Comparison of ENCODE assay signal across 8 mouse cellular contexts in genomic region chr2:119250826-119251478, GRCm38 (mm10). TPM values are rescaled to one million over a fixed set of nuclear protein-coding genes. Genes with fewer than 3 reads are reported as not detected.
A peak's percentile ranks its signal among the peaks of the same experiment; 100 is the strongest.
DNase-seq lines count a peak whose midpoint lies in the region; ATAC-seq and TF ChIP-seq lines count a peak whose summit lies in the region.

No protein-coding gene starts in this region.

- peak overlapping the region; percentile 30 to 48; a peak in 3 of 4 replicates for H3K4me3 ChIP-seq in MEL (ENCODE audit: control insufficient read depth in 1 of 2, insufficient read depth in 1 of 2, low read depth in 2 of 2, low read length in 2 of 2)
- no peak overlapping the region for H3K4me3 ChIP-seq in forebrain, embryonic 14.5 days (ENCODE audit: low read depth, low read length)
- H3K4me3 ChIP-seq in layer of hippocampus, adult 2 months = no peak overlapping the region
- no peak overlapping the region for H3K4me3 ChIP-seq in lung, embryonic 15.5 days
- no peak overlapping the region for H3K4me3 ChIP-seq in thymus, adult 2 months (ENCODE audit: control insufficient read depth, insufficient read depth, low read length)

- TF ChIP-seq EP300 in MEL (IDR thresholded peaks at IDR 0.05; ENCODE audit: low read depth in 1 of 2, low read length in 2 of 2) = peak; percentile 45 to 49; a peak in 1 of 4 replicates

- intact Hi-C loops in heart, postnatal 36 days (cut with DNase I) = loop anchor here (1.0 kb wide), 2 partner anchors 37 to 186 kb away; partner anchors contain the start of gene Vps18

- no peaks in the 10 kb centered on the region for H3K79me2 ChIP-seq in MEL (ENCODE audit: control insufficient read depth, insufficient read depth, low read length, poor library complexity)

- peak; percentile 72 for TF ChIP-seq RAD21 in MEL (IDR thresholded peaks at IDR 0.05; ENCODE audit: low read depth, low read length)

- H3K4me2 ChIP-seq in forebrain, embryonic 14.5 days (ENCODE audit: low read length) = no peak overlapping the region
- peak overlapping the region; percentile 40 for H3K4me2 ChIP-seq in lung, embryonic 15.5 days

- ATAC-seq in forebrain, embryonic 14.5 days = peak; percentile 80
- ATAC-seq in lung, embryonic 15.5 days (ENCODE audit: borderline replicate concordance, extremely low read depth, low FRiP score, low TSS enrichment) = peak; percentile 43; the same call in 1 of the 2 replicates

- no peak for TF ChIP-seq POLR2A in MEL (IDR thresholded peaks at IDR 0.05; ENCODE audit: control insufficient read depth in 1 of 2, insufficient read depth in 1 of 2, low read depth in 1 of 2, low read length in 2 of 2, poor library complexity in 1 of 2)
- no peak for TF ChIP-seq POLR2A in thymus, adult 2 months (IDR thresholded peaks at IDR 0.05; ENCODE audit: control insufficient read depth, extremely low read depth, insufficient read depth, low read length, poor library complexity)

- peaks cover 0 to 9% of the 10 kb centered on the region in 2 experiments; a peak in 2 of 4 replicates for H3K4me1 ChIP-seq in MEL (ENCODE audit: control insufficient read depth in 1 of 2, insufficient read depth in 2 of 2, low read length in 2 of 2)
- no peaks in the 10 kb centered on the region for H3K4me1 ChIP-seq in forebrain, embryonic 14.5 days (ENCODE audit: control insufficient read depth, insufficient read depth, low read length)
- H3K4me1 ChIP-seq in lung, embryonic 15.5 days = peaks cover 6% of the 10 kb centered on the region; the same call in 1 of the 2 replicates
- H3K4me1 ChIP-seq in thymus, adult 2 months (replicated peaks; ENCODE audit: control insufficient read depth, insufficient read depth, low read length) = peaks cover 3% of the 10 kb centered on the region; the same call in 1 of the 2 replicates

- 14% methylated on average over 11 of the region's 11 CpGs for WGBS in forebrain, embryonic 14.5 days
- WGBS in lung, embryonic 15.5 days = 9% methylated on average over 11 of the region's 11 CpGs
- 13% methylated on average over 11 of the region's 11 CpGs for WGBS in thymus, adult 2 months

- no peak overlapping the region; the same call in 1 of the 2 replicates for H3K27ac ChIP-seq in MEL (ENCODE audit: control insufficient read depth, low read depth, low read length)
- H3K27ac ChIP-seq in forebrain, embryonic 14.5 days (ENCODE audit: low read depth, low read length) = no peak overlapping the region
- no peak overlapping the region for H3K27ac ChIP-seq in layer of hippocampus, adult 2 months
- H3K27ac ChIP-seq in lung, embryonic 15.5 days = no peak overlapping the region
- H3K27ac ChIP-seq in thymus, adult 2 months (ENCODE audit: control insufficient read depth, insufficient read depth, low read length) = no peak overlapping the region

- no peaks in the 10 kb centered on the region for H3K9me3 ChIP-seq in MEL (replicated peaks; ENCODE audit: insufficient read depth, low read length)
- H3K9me3 ChIP-seq in forebrain, embryonic 14.5 days (replicated peaks; ENCODE audit: control insufficient read depth, low read length) = no peaks in the 10 kb centered on the region
- no peaks in the 10 kb centered on the region for H3K9me3 ChIP-seq in lung, embryonic 15.5 days

- peaks cover 0 to 4% of the 10 kb centered on the region in 2 experiments; a peak in 2 of 4 replicates for H3K36me3 ChIP-seq in MEL (ENCODE audit: control insufficient read depth in 1 of 2, insufficient read depth in 2 of 2, low read length in 2 of 2)
- H3K36me3 ChIP-seq in forebrain, embryonic 14.5 days (ENCODE audit: control insufficient read depth, insufficient read depth, low read length) = no peaks in the 10 kb centered on the region
- H3K36me3 ChIP-seq in lung, embryonic 15.5 days = no peaks in the 10 kb centered on the region
- no peaks in the 10 kb centered on the region for H3K36me3 ChIP-seq in thymus, adult 2 months (ENCODE audit: control insufficient read depth, insufficient read depth, low read length)

- H3K27me3 ChIP-seq in MEL (ENCODE audit: control insufficient read depth in 1 of 2, insufficient read depth in 2 of 2, low read length in 2 of 2) = peaks cover 0 to 3% of the 10 kb centered on the region in 2 experiments; a peak in 2 of 4 replicates
- H3K27me3 ChIP-seq in forebrain, embryonic 14.5 days (replicated peaks; ENCODE audit: control insufficient read depth, insufficient read depth, low read length) = peaks cover 9% of the 10 kb centered on the region; the same call in 1 of the 2 replicates
- peaks cover 20% of the 10 kb centered on the region for H3K27me3 ChIP-seq in lung, embryonic 15.5 days
- H3K27me3 ChIP-seq in thymus, adult 2 months (ENCODE audit: control insufficient read depth, insufficient read depth, low read length) = no peaks in the 10 kb centered on the region

- DNase-seq in MEL (ENCODE audit: low read depth, low spot score) = peak; percentile 91
- DNase-seq in cerebellum, adult 11-12 months = peak; percentile 83
- peak; percentile 88 for DNase-seq in forebrain, embryonic 14.5 days (ENCODE audit: low spot score)
- peak; percentile 81 to 90 for DNase-seq in heart, postnatal 36 days
- peak; percentile 59 to 89 for DNase-seq in layer of hippocampus, adult 2 months (ENCODE audit: low spot score in 2 of 2)
- DNase-seq in ovary, adult 18-20 months (ENCODE audit: low spot score) = peak; percentile 48
- DNase-seq in thymus, adult 2 months = peak; percentile 88

- peak; percentile 90 to 97 (median 91) for TF ChIP-seq CTCF in MEL (IDR thresholded peaks at IDR 0.05 in 2 of 3, conservative IDR thresholded peaks at IDR 0.05 in 1 of 3; ENCODE audit: control insufficient read depth in 1 of 3, insufficient read depth in 1 of 3, low read depth in 2 of 3, low read length in 3 of 3, poor library complexity in 1 of 3, severe bottlenecking in 1 of 3)
- peak; percentile 97 for TF ChIP-seq CTCF in layer of hippocampus, adult 2 months (conservative IDR thresholded peaks at IDR 0.05)
- TF ChIP-seq CTCF in thymus, adult 2 months (IDR thresholded peaks at IDR 0.05; ENCODE audit: borderline replicate concordance, control insufficient read depth, extremely low read depth, insufficient read depth, low read length, poor library complexity) = peak; percentile 91

- peak overlapping the region; percentile 41 for H3K9ac ChIP-seq in MEL (ENCODE audit: control insufficient read depth, low read depth, low read length, poor library complexity, severe bottlenecking)
- H3K9ac ChIP-seq in forebrain, embryonic 14.5 days (ENCODE audit: low read length) = no peak overlapping the region
- no peak overlapping the region for H3K9ac ChIP-seq in lung, embryonic 15.5 days

TF ChIP-seq in MEL, 35 proteins besides CTCF, POLR2A, EP300 and RAD21 (continues in another document):
- peak; percentile 68 for TF ChIP-seq ZC3H11A (IDR thresholded peaks at IDR 0.05; ENCODE audit: low read depth, low read length)
- TF ChIP-seq TAL1 (IDR thresholded peaks at IDR 0.05; ENCODE audit: low read length) = no peak
- no peak for TF ChIP-seq MAX (IDR thresholded peaks at IDR 0.05; ENCODE audit: low read length)
- peak; percentile 61 for TF ChIP-seq ETS1 (IDR thresholded peaks at IDR 0.05; ENCODE audit: low read depth, low read length)
- TF ChIP-seq SMC3 (IDR thresholded peaks at IDR 0.05; ENCODE audit: low read depth, low read length) = peak; percentile 90

RNA-seq across cellular contexts. Expression of gene Spint1, which starts 13.8 kb away (rescaled TPM):
- not detected in 2 replicates for total RNA-seq in MEL (2012; rRNA removed)
- not detected for polyA plus RNA-seq in MEL (2012; ENCODE audit: insufficient read depth in 1 of 2, insufficient read length in 2 of 2, low read depth in 1 of 2, low replicate concordance in 2 of 2, missing spikeins in 1 of 2)
- 0.27 and 0.39 TPM in 2 replicates for polyA plus RNA-seq in forebrain, embryonic 14.5 days (2014; fragmentation: Nextera tagmentation; extraction: Ambion mirVana)
- total RNA-seq in heart, postnatal 36 days (2021) = not detected
- 1 to 10 TPM; 2.1 to 2.5 TPM for total RNA-seq in layer of hippocampus, adult 2 months (2021)
- 30.6 and 31.9 TPM in 2 replicates for polyA plus RNA-seq in lung, embryonic 15.5 days (2015; fragmentation: Nextera tagmentation; extraction: Ambion mirVana)
- polyA plus RNA-seq in thymus, adult 2 months (2012; rRNA removed) = 21.2 and 22.0 TPM in 2 replicates

RNA-seq across cellular contexts. Expression of gene Rhov, which starts 20.1 kb away (rescaled TPM):
- total RNA-seq in MEL (2012; rRNA removed) = not detected in 2 replicates
- not detected for polyA plus RNA-seq in MEL (2012; ENCODE audit: insufficient read depth in 1 of 2, insufficient read length in 2 of 2, low read depth in 1 of 2, low replicate concordance in 2 of 2, missing spikeins in 1 of 2)
- polyA plus RNA-seq in forebrain, embryonic 14.5 days (2014; fragmentation: Nextera tagmentation; extraction: Ambion mirVana) = 8.5 and 12.7 TPM in 2 replicates
- not detected for total RNA-seq in heart, postnatal 36 days (2021)
- 1 to 10 TPM; 5.9 to 7.1 TPM for total RNA-seq in layer of hippocampus, adult 2 months (2021)
- polyA plus RNA-seq in lung, embryonic 15.5 days (2015; fragmentation: Nextera tagmentation; extraction: Ambion mirVana) = 1.3 and 1.6 TPM in 2 replicates
- 2.6 and 3.5 TPM in 2 replicates for polyA plus RNA-seq in thymus, adult 2 months (2012; rRNA removed)

RNA-seq across cellular contexts. Expression of gene Ppp1r14d, which starts 21.2 kb away (rescaled TPM):
- total RNA-seq in MEL (2012; rRNA removed) = not detected in 2 replicates
- polyA plus RNA-seq in MEL (2012; ENCODE audit: insufficient read depth in 1 of 2, insufficient read length in 2 of 2, low read depth in 1 of 2, low replicate concordance in 2 of 2, missing spikeins in 1 of 2) = not detected
- polyA plus RNA-seq in forebrain, embryonic 14.5 days (2014; fragmentation: Nextera tagmentation; extraction: Ambion mirVana) = not detected in 2 replicates
- not detected for total RNA-seq in heart, postnatal 36 days (2021)
- not detected for total RNA-seq in layer of hippocampus, adult 2 months (2021)
- polyA plus RNA-seq in lung, embryonic 15.5 days (2015; fragmentation: Nextera tagmentation; extraction: Ambion mirVana) = 0.49 and 0.79 TPM in 2 replicates
- 0.42 and 0.92 TPM in 2 replicates for polyA plus RNA-seq in thymus, adult 2 months (2012; rRNA removed)

RNA-seq across cellular contexts. Expression of gene Vps18, which starts 37.6 kb away (rescaled TPM):
- total RNA-seq in MEL (2012; rRNA removed) = 24.8 and 28.0 TPM in 2 replicates
- polyA plus RNA-seq in MEL (2012; ENCODE audit: insufficient read depth in 1 of 2, insufficient read length in 2 of 2, low read depth in 1 of 2, low replicate concordance in 2 of 2, missing spikeins in 1 of 2) = 10 to 100 TPM in 1 of 2 experiments, not detected in 1; 30.4 TPM
- 12.0 and 19.9 TPM in 2 replicates for polyA plus RNA-seq in forebrain, embryonic 14.5 days (2014; fragmentation: Nextera tagmentation; extraction: Ambion mirVana)
- 10 to 100 TPM; 13.5 to 13.9 TPM for total RNA-seq in heart, postnatal 36 days (2021)
- 10 to 100 TPM; 39.9 to 43.2 TPM for total RNA-seq in layer of hippocampus, adult 2 months (2021)
- 18.3 and 19.1 TPM in 2 replicates for polyA plus RNA-seq in lung, embryonic 15.5 days (2015; fragmentation: Nextera tagmentation; extraction: Ambion mirVana)
- polyA plus RNA-seq in thymus, adult 2 months (2012; rRNA removed) = 28.4 and 30.5 TPM in 2 replicates

RNA-seq across cellular contexts. Expression of gene Dnajc17, which starts 42.4 kb away (rescaled TPM):
- 13.0 and 14.7 TPM in 2 replicates for total RNA-seq in MEL (2012; rRNA removed)
- 10 to 100 TPM in 1 of 2 experiments, not detected in 1; 15.8 TPM for polyA plus RNA-seq in MEL (2012; ENCODE audit: insufficient read depth in 1 of 2, insufficient read length in 2 of 2, low read depth in 1 of 2, low replicate concordance in 2 of 2, missing spikeins in 1 of 2)
- polyA plus RNA-seq in forebrain, embryonic 14.5 days (2014; fragmentation: Nextera tagmentation; extraction: Ambion mirVana) = 24.6 and 29.0 TPM in 2 replicates
- total RNA-seq in heart, postnatal 36 days (2021) = 1 to 10 TPM; 7.6 to 9.9 TPM
- total RNA-seq in layer of hippocampus, adult 2 months (2021) = 10 to 100 TPM; 16.5 to 17.6 TPM
- polyA plus RNA-seq in lung, embryonic 15.5 days (2015; fragmentation: Nextera tagmentation; extraction: Ambion mirVana) = 18.8 and 19.5 TPM in 2 replicates
- 6.4 and 7.1 TPM in 2 replicates for polyA plus RNA-seq in thymus, adult 2 months (2012; rRNA removed)

Comparison
In these comparisons a context has a peak if more than half of its experiments do, and no peak if none do; other contexts are left out.
1. H3K4me3 ChIP-seq: peak in MEL (2 of 2); none in forebrain, embryonic 14.5 days (single experiment), layer of hippocampus, adult 2 months (single experiment), lung, embryonic 15.5 days (single experiment) and thymus, adult 2 months (single experiment).
2. RNA of gene Spint1, which starts 13.8 kb away (polyA plus RNA-seq): 30.6 to 31.9 TPM in lung, embryonic 15.5 days and 21.2 to 22.0 TPM in thymus, adult 2 months; 0.27 to 0.39 TPM in forebrain, embryonic 14.5 days and not detected in MEL; every median in the first group is over 10 times any median in the second.
3. Peak in every context shown above with its lines, with median percentiles within 50 percentile points of each other: DNase-seq and CTCF ChIP-seq.